Mouse (Mus musculus) R1 (cell line): ENCODE measurements around the gene Galnt10.

Experiments used
- DNase-seq: peaks from one replicate; pipeline ENCODE4 v3.0.0-alpha.2; 2018; ENCODE audit warnings: low read depth, low spot score

Gene Galnt10

GRCm38 (mm10) chr11:57635148-57635547 lies 10.1 kb upstream of the Galnt10 start:
- no peak for DNase-seq

GRCm38 (mm10) chr11:57643691-57644090 lies 1.6 kb upstream of the Galnt10 start:
- DNase-seq = no peak

GRCm38 (mm10) chr11:57644245-57645017 lies 811 bp upstream of the Galnt10 start:
- DNase-seq = peak; percentile 53

- DNase-seq = no peak
These were observed 605 bp downstream of the Galnt10 start for GRCm38 (mm10) chr11:57645847-57646246.

GRCm38 (mm10) chr11:57646416-57646815 lies 1.2 kb downstream of the Galnt10 start:
- no peak for DNase-seq

GRCm38 (mm10) chr11:57646940-57647339 lies 1.7 kb downstream of the Galnt10 start:
- DNase-seq = no peak

- no peak for DNase-seq
These were observed 2.2 kb downstream of the Galnt10 start for GRCm38 (mm10) chr11:57647446-57647845.

- peak; percentile 30 for DNase-seq
These were observed 3.1 kb downstream of the Galnt10 start for GRCm38 (mm10) chr11:57648196-57648800.

- no peak for DNase-seq
These were observed 4.0 kb downstream of the Galnt10 start for GRCm38 (mm10) chr11:57649269-57649668.

GRCm38 (mm10) chr11:57649671-57650070 lies 4.4 kb downstream of the Galnt10 start:
- DNase-seq = no peak

GRCm38 (mm10) chr11:57650867-57651266 lies 5.6 kb downstream of the Galnt10 start:
- no peak for DNase-seq

- DNase-seq = no peak
These were observed 6.1 kb downstream of the Galnt10 start for GRCm38 (mm10) chr11:57651281-57651810.

GRCm38 (mm10) chr11:57652206-57652922 lies 7.1 kb downstream of the Galnt10 start:
- DNase-seq = no peak

- DNase-seq = no peak
These were observed 7.8 kb downstream of the Galnt10 start for GRCm38 (mm10) chr11:57652923-57653660.

GRCm38 (mm10) chr11:57653796-57654195 lies 8.6 kb downstream of the Galnt10 start:
- no peak for DNase-seq

- no peak for DNase-seq
These were observed 9.1 kb downstream of the Galnt10 start for GRCm38 (mm10) chr11:57654386-57654785.

GRCm38 (mm10) chr11:57654977-57655397 lies 9.7 kb downstream of the Galnt10 start:
- DNase-seq = no peak

- DNase-seq = no peak
These were observed 10.6 kb downstream of the Galnt10 start for GRCm38 (mm10) chr11:57655669-57656325.

GRCm38 (mm10) chr11:57656602-57657275 lies 11.5 kb downstream of the Galnt10 start:
- no peak for DNase-seq

- peak; percentile 76 for DNase-seq
These were observed 12.3 kb downstream of the Galnt10 start for GRCm38 (mm10) chr11:57657370-57658072.
